Mouse (Mus musculus) embryonic fibroblast, embryonic 13.5 days (primary cell): ENCODE data around the gene Sirpa.

Experiments used
- CTCF ChIP-seq: IDR thresholded peaks from 2 replicates; pipeline ENCODE4 v1.5.1; 2011; ENCODE audit warnings: mild to moderate bottlenecking, control low read depth, low read length, moderate library complexity, borderline replicate concordance; ENCODE audit not compliant: insufficient read depth
- POLR2A ChIP-seq: IDR thresholded peaks from 2 replicates; pipeline ENCODE4 v1.6.1; 2011; ENCODE audit warnings: low read depth, mild to moderate bottlenecking, control low read depth, low read length, moderate library complexity

- TF ChIP-seq CTCF (no peak), POLR2A (no peak)
These were observed 62.4 kb downstream of the Sirpa start for GRCm38 (mm10) chr2:129655033-129655432.
